Mouse (Mus musculus) G1E (cell line): ENCODE measurements around the gene Mamdc4.

ENCODE experiments used
- CTCF ChIP-seq: IDR thresholded peaks from 2 replicates; pipeline ENCODE4 v1.5.1; 2012; ENCODE audit warnings: low read depth, low read length, inconsistent platforms, mixed read lengths
- GATA1 ChIP-seq: IDR thresholded peaks from 2 replicates; pipeline ENCODE4 v1.6.1; 2012; ENCODE audit warnings: borderline replicate concordance, low read length, inconsistent platforms, mixed read lengths
- POLR2AphosphoS5 ChIP-seq: IDR thresholded peaks from 2 replicates; pipeline ENCODE4 v1.6.1; 2012; ENCODE audit warnings: low read depth, low read length, inconsistent platforms; ENCODE audit not compliant: insufficient replicate concordance

GRCm38 (mm10) chr2:25581901-25582301, 7.3 kb upstream of the Mamdc4 start:
- TF ChIP-seq POLR2AphosphoS5 (no peak), CTCF (no peak), GATA1 (no peak)
